Mouse (Mus musculus): ENCODE measurements around the gene Dpyd.

The Dpyd gene

GRCm38 (mm10) chr3:118561554-118562310 lies at the start of gene Dpyd:
Gene Dpyd (plus strand): TSS chr3:118562129.
- no peak for DNase-seq (ENCODE audit: low read depth in 1 of 2, low spot score in 2 of 2)

- no peak for DNase-seq (ENCODE audit: low read depth in 1 of 2, low spot score in 2 of 2)
Observed at GRCm38 (mm10) chr3:118537676-118538075, 24.3 kb upstream of the Dpyd start.

DNA sequence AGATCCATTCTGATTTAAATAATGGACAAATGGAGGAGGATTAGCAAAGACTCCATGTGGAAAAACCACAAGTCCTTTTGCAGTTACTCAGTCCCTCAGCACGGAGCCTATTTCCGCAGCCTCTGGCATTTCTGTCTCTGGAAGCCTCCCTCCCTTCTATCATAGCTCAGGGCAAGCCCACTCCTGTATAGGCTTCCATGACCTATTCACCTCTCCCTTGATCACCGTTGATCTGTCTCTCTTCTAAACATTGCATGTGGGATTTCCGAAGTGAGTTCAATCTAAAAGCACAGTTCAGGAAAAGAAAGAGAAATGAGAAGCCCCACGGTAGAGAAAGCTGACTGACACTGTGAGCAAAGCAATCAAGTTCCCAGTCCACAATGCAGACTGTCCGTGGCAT lies 20.2 kb upstream of the Dpyd start:
- no peak for DNase-seq (ENCODE audit: low read depth in 1 of 2, low spot score in 2 of 2)

DNA sequence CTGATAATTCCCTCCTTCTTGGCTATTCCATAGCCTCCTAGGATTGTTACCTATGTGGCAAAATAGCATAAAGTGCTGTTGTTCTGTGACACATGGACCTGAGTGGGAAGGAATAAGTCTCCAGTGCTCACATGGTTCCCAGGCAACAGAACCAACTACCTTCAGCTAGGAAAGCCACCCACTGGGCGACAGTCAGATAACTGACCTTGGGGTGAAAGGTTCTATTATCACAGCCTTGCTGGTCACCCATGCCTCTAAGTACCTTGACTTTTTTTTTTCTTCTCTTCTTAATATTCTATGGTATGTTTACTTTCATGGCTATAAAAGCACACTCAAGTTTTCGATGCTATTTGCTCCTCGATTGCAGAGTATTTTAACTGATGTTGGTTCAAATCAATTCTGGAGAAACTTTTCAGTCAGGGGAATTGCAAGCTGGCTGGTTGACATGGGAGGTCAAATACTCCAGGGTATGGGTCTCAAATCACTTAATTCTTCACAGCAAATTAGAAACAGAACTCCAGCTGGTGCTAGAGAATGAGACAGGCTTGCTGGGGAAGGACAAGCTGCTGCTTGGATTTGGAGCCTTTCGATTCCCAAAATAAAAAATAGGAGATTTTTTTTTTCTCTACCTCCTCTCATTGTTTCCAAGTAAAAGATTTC lies 14.2 kb upstream of the Dpyd start:
- no peak for DNase-seq (ENCODE audit: low read depth in 1 of 2, low spot score in 2 of 2)

- no peak for DNase-seq (ENCODE audit: low read depth in 1 of 2, low spot score in 2 of 2)
Observed at GRCm38 (mm10) chr3:118557605-118558004, 4.3 kb upstream of the Dpyd start.

DNA sequence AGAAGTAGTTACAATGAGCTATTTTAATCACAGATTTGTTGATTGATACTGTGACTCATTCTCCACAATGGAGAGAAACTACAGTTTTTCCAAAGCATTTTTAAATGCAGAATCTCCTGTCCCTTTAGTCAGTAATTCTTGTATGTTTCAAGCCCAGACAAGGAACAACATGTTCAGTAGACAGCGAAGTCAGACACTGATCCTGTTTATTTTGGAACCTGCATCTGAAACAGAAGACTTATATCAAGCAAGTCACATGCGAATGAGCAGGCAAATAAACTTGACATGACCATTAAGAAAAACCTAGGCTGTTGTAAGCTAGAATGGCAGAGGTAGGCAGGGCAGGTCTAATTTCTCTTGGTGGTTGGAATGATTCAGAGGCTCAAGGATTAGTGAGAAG lies 2.0 kb upstream of the Dpyd start:
- no peak for DNase-seq (ENCODE audit: low read depth in 1 of 2, low spot score in 2 of 2)

- DNase-seq (ENCODE audit: low read depth in 1 of 2, low spot score in 2 of 2): no peak
Observed at GRCm38 (mm10) chr3:118562311-118562671, 362 bp downstream of the Dpyd start.

- no peak for DNase-seq (ENCODE audit: low read depth in 1 of 2, low spot score in 2 of 2)
Observed at GRCm38 (mm10) chr3:118566779-118567178, 4.8 kb downstream of the Dpyd start.

GRCm38 (mm10) chr3:118570197-118570596 lies 8.3 kb downstream of the Dpyd start:
- no peak for DNase-seq (ENCODE audit: low read depth in 1 of 2, low spot score in 2 of 2)

DNA sequence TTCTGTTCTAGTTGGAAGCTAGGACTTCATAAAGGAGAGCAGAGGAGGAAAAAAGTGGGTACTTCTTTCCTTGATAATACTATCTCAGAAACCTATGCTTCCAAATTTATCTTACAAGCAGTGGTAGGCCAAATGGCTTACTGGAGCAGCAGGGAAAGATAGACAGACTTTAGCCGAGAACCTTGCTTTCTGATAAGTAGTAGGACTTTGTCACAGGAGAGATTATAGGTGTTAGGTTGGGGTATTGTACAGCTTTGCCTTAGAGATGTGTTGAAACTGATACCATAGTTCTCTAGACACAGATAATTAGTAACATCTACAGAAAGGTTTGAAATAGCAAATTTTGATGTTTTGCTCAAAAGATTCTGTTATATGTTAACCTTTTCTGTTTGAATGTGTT lies 28.6 kb downstream of the Dpyd start:
- DNase-seq (ENCODE audit: low read depth in 1 of 2, low spot score in 2 of 2): no peak

DNA sequence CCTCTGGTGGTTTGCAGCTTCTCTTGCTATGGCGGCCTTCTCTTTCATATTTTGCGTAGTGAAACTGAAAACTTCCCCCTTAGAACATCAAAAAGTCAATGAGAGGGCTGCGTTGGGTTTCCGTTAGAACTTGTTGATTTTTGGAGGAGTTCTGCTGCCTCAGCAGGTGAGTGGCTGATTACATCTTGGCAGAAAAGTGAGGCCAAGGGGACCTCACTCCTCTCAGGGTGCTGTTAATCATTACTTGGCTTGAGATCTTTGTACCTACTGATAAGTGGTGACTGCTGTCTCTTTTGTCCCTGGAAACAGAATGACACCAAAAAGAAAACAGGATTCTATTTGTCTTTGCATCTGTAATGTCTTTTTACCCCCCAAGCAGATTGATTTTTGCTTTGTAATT lies 32.9 kb downstream of the Dpyd start:
- no peak for DNase-seq (ENCODE audit: low read depth in 1 of 2, low spot score in 2 of 2)

DNA sequence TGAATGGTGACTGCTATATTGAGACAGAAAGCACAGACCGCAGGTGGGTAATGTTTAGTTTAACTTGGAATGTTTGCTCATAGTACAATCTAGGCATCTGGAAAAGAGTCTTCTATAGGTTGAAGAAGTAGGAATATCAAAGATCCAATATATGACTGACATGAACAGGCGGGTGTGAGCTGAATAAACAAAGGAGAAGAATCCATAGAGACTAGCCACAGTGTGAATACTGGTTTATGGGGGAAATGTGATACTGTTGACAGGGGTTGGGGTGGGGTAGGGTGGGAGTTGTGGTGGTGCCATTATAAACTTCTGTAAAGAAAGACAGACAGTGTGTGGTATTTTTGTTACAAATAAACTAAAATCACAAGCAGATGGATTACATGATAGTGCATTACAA lies 33.8 kb downstream of the Dpyd start:
- no peak for DNase-seq (ENCODE audit: low read depth in 1 of 2, low spot score in 2 of 2)

DNA sequence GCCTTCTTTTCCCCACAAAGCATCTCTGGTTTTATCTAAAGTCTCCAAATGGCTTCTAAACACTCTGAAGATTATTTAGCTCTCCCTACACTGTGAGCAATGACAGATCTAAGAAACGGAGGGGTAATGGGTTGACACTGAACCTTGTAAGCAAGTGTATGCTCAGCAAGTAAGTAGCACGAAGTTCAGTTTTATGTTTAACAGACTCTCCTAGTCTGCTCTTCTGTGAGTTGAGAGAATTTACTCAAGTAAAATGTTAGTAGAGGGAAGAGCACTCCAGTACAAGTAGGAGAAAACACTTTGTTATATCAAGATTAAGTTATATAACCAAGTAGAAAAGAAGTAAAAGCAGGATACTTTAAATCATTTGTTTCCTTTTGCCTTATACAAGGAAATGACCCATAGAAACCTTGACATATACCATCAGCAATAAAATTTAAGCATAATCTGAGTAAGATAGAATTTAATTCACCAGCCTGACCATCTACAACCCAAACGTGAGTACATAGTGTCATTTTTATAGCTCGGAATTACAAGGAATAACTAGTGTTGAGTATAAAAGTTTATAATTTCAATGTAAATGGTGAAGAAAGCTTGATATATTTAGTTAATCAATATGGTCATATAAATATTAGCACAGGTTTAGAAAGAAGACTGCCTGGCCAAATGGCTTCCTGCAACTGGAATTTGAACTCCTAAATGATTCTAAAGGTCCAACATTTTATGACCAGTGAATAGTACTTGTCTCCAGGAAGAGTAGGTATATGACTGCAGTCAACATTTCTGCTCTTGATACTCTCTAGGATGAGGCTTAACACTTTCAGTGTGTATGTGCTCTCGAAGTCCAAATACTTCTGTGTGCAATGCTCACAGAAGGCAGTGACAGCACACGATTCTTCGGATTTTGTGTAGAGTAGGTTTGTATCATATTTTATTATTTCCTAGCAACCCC lies 40.0 kb downstream of the Dpyd start:
- DNase-seq (ENCODE audit: low read depth in 1 of 2, low spot score in 2 of 2): no peak

DNA sequence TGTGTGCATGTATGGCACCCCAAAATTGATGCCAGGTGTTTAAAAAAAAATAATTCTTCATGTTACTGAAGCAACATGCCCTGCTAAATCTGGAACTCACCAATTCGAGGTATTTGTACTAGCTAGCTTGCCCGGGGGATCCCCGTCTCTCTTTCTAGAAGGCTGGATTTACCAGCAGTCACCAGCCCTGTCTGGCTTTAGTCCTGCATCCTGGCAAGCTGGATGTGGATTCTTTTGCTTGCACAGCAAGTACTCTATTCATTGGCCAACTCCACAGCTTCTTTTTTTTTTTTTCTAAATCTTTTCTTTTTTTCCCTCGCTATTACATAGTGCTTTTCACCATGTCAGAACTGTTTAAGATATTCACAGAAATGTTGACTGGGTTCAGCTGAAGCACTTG lies 46.8 kb downstream of the Dpyd start:
- DNase-seq (ENCODE audit: low read depth in 1 of 2, low spot score in 2 of 2): no peak

- DNase-seq (ENCODE audit: low read depth in 1 of 2, low spot score in 2 of 2): no peak
Observed at GRCm38 (mm10) chr3:118626455-118627375, 64.8 kb downstream of the Dpyd start.

GRCm38 (mm10) chr3:118629737-118630136 lies 67.8 kb downstream of the Dpyd start:
- DNase-seq (ENCODE audit: low read depth in 1 of 2, low spot score in 2 of 2): no peak

- no peak for DNase-seq (ENCODE audit: low read depth in 1 of 2, low spot score in 2 of 2)
Observed at GRCm38 (mm10) chr3:118646024-118646570, 84.2 kb downstream of the Dpyd start.

DNA sequence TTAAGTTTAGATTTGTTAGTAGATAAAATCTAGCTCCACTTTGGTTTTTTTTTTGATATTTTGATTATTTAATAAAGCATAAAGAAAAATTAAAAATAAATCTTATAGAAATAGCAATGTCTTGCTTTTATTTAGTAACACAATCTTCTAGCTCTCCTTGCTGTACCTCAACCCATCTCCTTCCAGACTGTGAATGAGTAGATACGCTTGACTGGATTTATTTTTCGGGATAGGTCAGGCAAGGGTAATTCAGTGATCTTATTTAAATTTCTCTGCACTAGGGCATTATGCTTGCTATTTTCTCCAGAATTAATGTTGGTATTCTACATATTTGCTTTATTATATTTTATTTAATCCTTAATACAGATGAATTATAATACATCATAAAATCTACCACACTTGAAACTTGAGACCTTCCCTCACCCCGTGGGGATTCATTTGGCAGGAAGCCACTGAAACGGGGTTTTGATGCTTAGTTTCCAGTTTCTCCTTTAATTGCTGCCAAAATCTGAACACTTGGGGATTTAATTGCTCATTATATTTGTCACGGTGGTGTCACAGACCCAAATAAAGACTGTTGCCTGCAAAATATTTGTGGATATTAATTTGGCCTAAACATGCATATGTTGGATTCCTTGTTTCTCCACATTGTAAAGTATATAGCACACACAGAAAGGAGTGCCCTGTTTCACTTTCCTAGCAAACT lies 102.2 kb downstream of the Dpyd start:
- no peak for DNase-seq (ENCODE audit: low read depth in 1 of 2, low spot score in 2 of 2)

DNA sequence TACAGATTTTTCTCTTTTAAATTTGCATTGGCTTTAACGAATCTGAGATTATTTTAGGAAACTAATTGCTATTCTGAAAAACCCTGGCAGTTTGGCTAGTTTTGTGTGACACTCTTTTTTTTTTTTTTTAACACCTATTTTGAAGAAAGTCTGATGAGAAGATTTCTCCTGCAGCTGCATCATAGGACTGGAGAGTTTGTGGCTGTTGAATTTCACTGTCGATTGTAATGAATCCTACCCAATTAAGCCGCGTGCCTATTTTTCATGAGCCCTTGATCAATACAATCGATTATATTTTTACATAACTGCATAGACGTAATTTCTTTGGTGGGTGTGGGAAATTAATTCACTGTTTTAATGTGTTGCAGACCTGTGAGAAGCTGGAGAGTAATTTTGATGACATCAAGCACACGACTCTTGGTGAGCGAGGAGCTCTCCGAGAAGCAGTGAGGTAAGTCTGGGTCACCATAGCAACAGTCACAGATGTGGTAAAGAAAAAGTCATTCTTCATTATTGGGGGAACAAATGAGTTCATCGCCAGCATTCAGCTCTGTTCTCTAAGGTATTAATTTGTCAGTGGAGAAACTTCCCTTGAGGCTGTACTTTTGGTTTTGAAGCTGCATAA lies 112.3 kb downstream of the Dpyd start:
- DNase-seq (ENCODE audit: low read depth in 1 of 2, low spot score in 2 of 2): no peak
